Mouse (Mus musculus) olfactory bulb, adult 2 months (tissue): Measurements from ENCODE around the gene Espn. TPM values are rescaled to one million over a fixed set of nuclear protein-coding genes. Genes with fewer than 3 reads are reported as not detected.

Source experiments
- H3K27ac ChIP-seq: fragments of 200-500 bp; 2 replicates; pipeline ENCODE4 v1.5.1; 2012; ENCODE audit warnings: low read depth, low read length; ENCODE audit not compliant: insufficient read depth
- H3K4me1 ChIP-seq: fragments of 200-500 bp; 2 replicates; pipeline ENCODE4 v1.6.1; 2012; ENCODE audit warnings: low read length; ENCODE audit not compliant: control insufficient read depth, insufficient read depth
- H3K4me3 ChIP-seq: fragments of 200-500 bp; 2 replicates; pipeline ENCODE4 v1.5.1; 2012; ENCODE audit warnings: mild to moderate bottlenecking, low read depth, low read length, moderate library complexity; ENCODE audit not compliant: insufficient read depth
- CTCF ChIP-seq: fragments of 200-500 bp; IDR thresholded peaks from 2 replicates; pipeline ENCODE4 v1.5.1; 2012; ENCODE audit warnings: low read depth, mild to moderate bottlenecking, low read length, moderate library complexity; ENCODE audit not compliant: insufficient read depth
- POLR2A ChIP-seq: fragments of 200-500 bp; IDR thresholded peaks from 2 replicates; pipeline ENCODE4 v1.6.1; 2012; ENCODE audit warnings: mild to moderate bottlenecking, low read depth, low read length, moderate library complexity; ENCODE audit not compliant: insufficient read depth
- WGBS: fragments of 180-500 bp; shearing (Covaris S2); methylation state at CpG from one replicate; pipeline ENCODE4 v1.1.7; 2018; 5-methylcytosine and 5-hydroxymethylcytosine counted together
- polyA plus RNA-seq: library from polyadenylated mRNA; stranded (reverse); fragments of >200 nt; gene quantifications from 2 replicates; pipeline ENCODE4 v1.2.4, GENCODE M21; 2012; ENCODE audit warnings: low replicate concordance; ENCODE audit not compliant: missing spikeins, insufficient read depth, insufficient read length

The Espn gene
- polyA plus RNA-seq, 1 experiment = not detected

DNA sequence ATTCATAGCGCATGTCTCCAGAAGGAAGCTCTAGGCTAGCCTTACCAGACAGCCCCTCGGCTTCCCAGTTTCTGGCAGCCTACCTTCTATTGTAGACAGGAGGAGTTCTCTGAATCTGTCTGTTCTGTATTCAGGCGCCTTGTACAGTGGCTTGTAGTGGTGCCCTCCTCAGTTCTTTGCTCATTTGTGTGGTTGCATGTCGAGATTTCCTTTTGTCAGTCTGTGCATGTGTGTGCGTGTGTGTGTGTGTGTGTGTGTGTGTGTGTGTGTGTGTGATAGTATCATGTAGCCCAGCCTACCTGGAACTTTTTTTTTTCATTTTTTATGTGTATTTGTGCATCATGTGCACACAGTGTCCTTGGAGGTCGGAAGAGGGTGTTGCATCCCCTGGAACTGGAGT, 36.9 kb upstream of the Espn start:
- Histone ChIP-seq H3K4me3 (no peak overlapping the region), H3K27ac (no peak overlapping the region), H3K4me1 (peaks cover 47% of the 10 kb centered on the region)
- 83% methylated on average over 6 of the region's 6 CpGs for WGBS
- TF ChIP-seq CTCF = no peak
- no peak for TF ChIP-seq POLR2A

- WGBS = 88% methylated on average over 2 of the region's 2 CpGs
- H3K4me3 ChIP-seq = no peak overlapping the region
Measured at GRCm38 (mm10) chr4:152188651-152189050, 36.5 kb upstream of the Espn start.

GRCm38 (mm10) chr4:152187142-152187541, 35.0 kb upstream of the Espn start:
- WGBS = 82% methylated on average over 9 of the region's 9 CpGs
- Histone ChIP-seq H3K4me1 (peaks cover 42% of the 10 kb centered on the region), H3K27ac (no peak overlapping the region), H3K4me3 (no peak overlapping the region)
- no peak for TF ChIP-seq POLR2A
- no peak for TF ChIP-seq CTCF

More at GRCm38 (mm10) chr4:152188651-152189050, 36.5 kb upstream of the Espn start:
- Histone ChIP-seq H3K4me1 (peaks cover 47% of the 10 kb centered on the region), H3K27ac (no peak overlapping the region)
- TF ChIP-seq CTCF (no peak), POLR2A (no peak)

DNA sequence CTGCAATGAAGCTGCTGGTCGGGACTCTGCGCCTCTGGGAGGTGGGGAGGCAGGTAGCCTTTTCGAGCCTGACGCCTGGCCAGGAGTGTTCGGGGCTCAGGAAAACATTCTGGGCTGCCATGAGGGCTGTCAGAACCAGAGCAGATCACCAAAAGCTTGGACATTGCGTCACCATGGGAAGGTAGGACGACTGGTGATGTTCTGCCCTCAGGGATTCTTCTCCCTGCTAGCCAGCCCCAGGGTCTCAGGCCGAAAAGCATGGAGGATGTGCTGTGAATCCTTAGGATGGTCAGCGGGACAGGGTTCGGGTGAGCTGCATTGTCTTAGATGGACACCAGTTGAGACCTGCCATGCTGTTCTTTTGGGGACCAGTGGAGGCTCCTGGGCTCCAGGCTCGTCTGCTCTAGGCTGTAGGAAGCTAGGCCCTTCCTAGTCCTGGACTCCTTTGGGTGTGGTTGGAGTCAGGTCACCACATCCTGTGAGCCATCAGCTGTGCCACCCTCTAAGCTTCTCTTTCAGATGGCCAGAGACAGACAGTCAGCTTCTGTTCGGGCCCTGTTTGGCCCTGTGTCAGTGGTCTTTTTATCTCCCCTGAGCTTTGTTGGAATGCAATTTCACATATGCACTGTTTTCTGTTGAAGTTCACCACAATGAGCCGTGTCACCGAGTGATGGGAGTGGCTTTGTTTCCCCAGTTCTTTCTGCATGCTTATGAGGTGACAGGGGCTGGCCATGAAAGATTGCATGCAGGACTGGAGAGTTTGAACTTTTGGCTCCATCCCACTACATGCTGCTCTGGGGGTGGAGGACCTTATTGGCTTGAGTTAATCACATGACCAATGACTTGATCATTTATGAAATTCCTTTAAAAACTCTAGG, 34.3 kb upstream of the Espn start:
- Histone ChIP-seq H3K4me1 (peaks cover 42% of the 10 kb centered on the region), H3K4me3 (no peak overlapping the region), H3K27ac (peak overlapping the region; percentile 55)
- TF ChIP-seq CTCF (no peak), POLR2A (no peak)
- 60% methylated on average over 14 of the region's 14 CpGs for WGBS

- Histone ChIP-seq H3K4me1 (peaks cover 40% of the 10 kb centered on the region), H3K27ac (peak overlapping the region; percentile 55), H3K4me3 (no peak overlapping the region)
- TF ChIP-seq POLR2A = no peak
- TF ChIP-seq CTCF = no peak
- 13% methylated on average over 19 of the region's 19 CpGs for whole genome bisulfite sequencing
Measured at GRCm38 (mm10) chr4:152185510-152186204, 33.5 kb upstream of the Espn start.

GRCm38 (mm10) chr4:152185137-152185509, 33.0 kb upstream of the Espn start:
- peaks cover 41% of the 10 kb centered on the region for H3K4me1 ChIP-seq
- WGBS = 13% methylated on average over 3 of the region's 3 CpGs
- TF ChIP-seq POLR2A (no peak), CTCF (no peak)
- no peak overlapping the region for H3K4me3 ChIP-seq
- H3K27ac ChIP-seq = no peak overlapping the region

GRCm38 (mm10) chr4:152184353-152185035, 32.3 kb upstream of the Espn start:
- Histone ChIP-seq H3K4me3 (no peak overlapping the region), H3K4me1 (peaks cover 42% of the 10 kb centered on the region), H3K27ac (no peak overlapping the region)
- no peak for TF ChIP-seq POLR2A
- 18% methylated on average over 7 of the region's 7 CpGs for WGBS

DNA sequence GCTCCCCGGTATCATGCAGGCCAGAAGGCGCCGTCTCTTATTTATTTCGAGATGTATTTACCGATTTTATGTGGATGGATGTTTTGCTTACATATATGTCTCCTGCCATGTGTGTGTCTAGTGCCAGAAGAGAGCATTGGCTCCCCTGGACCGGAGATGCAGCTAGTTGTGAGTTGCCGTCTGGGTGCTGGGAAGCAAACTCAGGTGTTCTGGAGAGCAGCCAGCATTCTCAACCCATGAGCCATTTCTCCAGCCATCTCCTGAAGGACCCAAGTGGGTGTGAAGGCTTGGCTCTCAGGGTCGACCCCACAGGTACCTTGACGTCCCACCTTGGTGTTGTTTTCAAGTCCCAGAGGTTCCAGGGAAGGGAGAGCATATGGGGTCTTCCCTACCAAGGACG, 30.0 kb upstream of the Espn start:
- TF ChIP-seq POLR2A = no peak
- no peak for TF ChIP-seq CTCF
- no peak overlapping the region for H3K4me3 ChIP-seq
- no peak overlapping the region for H3K27ac ChIP-seq
- H3K4me1 ChIP-seq = peaks cover 45% of the 10 kb centered on the region
- WGBS = 89% methylated on average over 10 of the region's 10 CpGs

- H3K27ac ChIP-seq = no peak overlapping the region
- peaks cover 26% of the 10 kb centered on the region for H3K4me1 ChIP-seq
- no peak for TF ChIP-seq CTCF
- no peak for TF ChIP-seq POLR2A
- WGBS = 83% methylated on average over 16 of the region's 16 CpGs
- H3K4me3 ChIP-seq = no peak overlapping the region
Measured at GRCm38 (mm10) chr4:152179946-152180660, 27.9 kb upstream of the Espn start.
